Mouse (Mus musculus) testis, postnatal 14 days (tissue): ENCODE measurements at regions not wholly inside any gene's neighbourhood (a gene's known extent, or its start where the extent isn't known, plus 50 kb on each side); places are given as distances from the start of the nearest gene placed in this dataset.

Experiments used
- DNase-seq: peaks from one replicate; pipeline ENCODE4 v3.0.0; 2021; ENCODE audit warnings: low spot score

GRCm38 (mm10) chr12:109952933-109953332 is 325.9 kb upstream of the Dio3 start:
- no peak for DNase-seq

GRCm38 (mm10) chr12:109957305-109957704 is 321.6 kb upstream of the Dio3 start:
- DNase-seq, result no peak

- peak; percentile 31 for DNase-seq
These were observed 320.3 kb upstream of the Dio3 start for GRCm38 (mm10) chr12:109958357-109959085.

- no peak for DNase-seq
These were observed 312.1 kb upstream of the Dio3 start for GRCm38 (mm10) chr12:109966776-109967175.

- DNase-seq, result no peak
These were observed 310.6 kb upstream of the Dio3 start for GRCm38 (mm10) chr12:109968303-109968702.

- no peak for DNase-seq
These were observed 307.4 kb upstream of the Dio3 start for GRCm38 (mm10) chr12:109971508-109971907.

- DNase-seq, result no peak
These were observed 306.4 kb upstream of the Dio3 start for GRCm38 (mm10) chr12:109972366-109973015.

- no peak for DNase-seq
These were observed 305.3 kb upstream of the Dio3 start for GRCm38 (mm10) chr12:109973598-109973997.

GRCm38 (mm10) chr12:109975176-109975972 is 303.5 kb upstream of the Dio3 start:
- DNase-seq, result no peak

- DNase-seq, result no peak
These were observed 294.2 kb upstream of the Dio3 start for GRCm38 (mm10) chr12:109984651-109985050.

- no peak for DNase-seq
These were observed 285.5 kb upstream of the Dio3 start for GRCm38 (mm10) chr12:109993410-109993809.

- no peak for DNase-seq
These were observed 276.2 kb upstream of the Dio3 start for GRCm38 (mm10) chr12:110002717-110003116.

- no peak for DNase-seq
These were observed 269.7 kb upstream of the Dio3 start for GRCm38 (mm10) chr12:110009136-110009535.

GRCm38 (mm10) chr12:110020541-110021470 is 258.1 kb upstream of the Dio3 start:
- peak; percentile 67 for DNase-seq

- no peak for DNase-seq
These were observed 257.2 kb upstream of the Dio3 start for GRCm38 (mm10) chr12:110021690-110022089.

GRCm38 (mm10) chr12:110022631-110023030 is 256.2 kb upstream of the Dio3 start:
- no peak for DNase-seq

- no peak for DNase-seq
These were observed 255.4 kb upstream of the Dio3 start for GRCm38 (mm10) chr12:110023192-110024101.

- DNase-seq, result no peak
These were observed 254.6 kb upstream of the Dio3 start for GRCm38 (mm10) chr12:110024295-110024694.

- no peak for DNase-seq
These were observed 253.7 kb upstream of the Dio3 start for GRCm38 (mm10) chr12:110025171-110025570.

- DNase-seq, result no peak
These were observed 252.7 kb upstream of the Dio3 start for GRCm38 (mm10) chr12:110026033-110026750.
